Mouse (Mus musculus) cerebellum, adult 18-20 months (tissue): ENCODE results near the gene Irf7.
A peak's percentile ranks its signal among the peaks of the same experiment; 100 is the strongest.

Experiments used
- DNase-seq, 2 experiments: peaks; one replicate each; pipeline ENCODE4 v3.0.0; 2021

Irf7 gene

GRCm38 (mm10) chr7:141265739-141266561 is at the start of gene Irf7:
Irf7 (minus strand) TSS chr7:141266481.
- peak; percentile 39 to 50 for DNase-seq

GRCm38 (mm10) chr7:141315974-141316373 is 49.7 kb upstream of the Irf7 start:
- peak; percentile 42 to 51 for DNase-seq

- DNase-seq = no peak
Measured at GRCm38 (mm10) chr7:141315076-141315475, 48.8 kb upstream of the Irf7 start.

GRCm38 (mm10) chr7:141314416-141314815 is 48.1 kb upstream of the Irf7 start:
- no peak for DNase-seq

- no peak for DNase-seq
Measured at GRCm38 (mm10) chr7:141304537-141304936, 38.3 kb upstream of the Irf7 start.

GRCm38 (mm10) chr7:141302702-141303268 is 36.5 kb upstream of the Irf7 start:
- no peak for DNase-seq

- DNase-seq = peak; percentile 72 to 76
Measured at GRCm38 (mm10) chr7:141301386-141301785, 35.1 kb upstream of the Irf7 start.

- DNase-seq = peak; percentile 74 to 84
Measured at GRCm38 (mm10) chr7:141299175-141299574, 32.9 kb upstream of the Irf7 start.

- no peak for DNase-seq
Measured at GRCm38 (mm10) chr7:141297926-141298650, 31.8 kb upstream of the Irf7 start.

GRCm38 (mm10) chr7:141294479-141294878 is 28.2 kb upstream of the Irf7 start:
- DNase-seq = no peak

GRCm38 (mm10) chr7:141293852-141294471 is 27.7 kb upstream of the Irf7 start:
- DNase-seq = peak; percentile 23 to 51

- no peak for DNase-seq
Measured at GRCm38 (mm10) chr7:141292583-141293388, 26.5 kb upstream of the Irf7 start.

- DNase-seq = no peak
Measured at GRCm38 (mm10) chr7:141291921-141292582, 25.8 kb upstream of the Irf7 start, which contains the start of gene Drd4. Drd4 (plus strand) TSS chr7:141292006.

- no peak for DNase-seq
Measured at GRCm38 (mm10) chr7:141288042-141288441, 21.8 kb upstream of the Irf7 start.

GRCm38 (mm10) chr7:141282756-141283155 is 16.5 kb upstream of the Irf7 start:
- DNase-seq = no peak

- no peak for DNase-seq
Measured at GRCm38 (mm10) chr7:141281442-141281841, 15.2 kb upstream of the Irf7 start.

- peak; percentile 64 to 73 for DNase-seq
Measured at GRCm38 (mm10) chr7:141278766-141279590, 12.7 kb upstream of the Irf7 start, which contains the start of gene Sct. Sct (minus strand) TSS chr7:141279133.

GRCm38 (mm10) chr7:141277701-141278678 is 11.7 kb upstream of the Irf7 start:
- no peak for DNase-seq

GRCm38 (mm10) chr7:141276546-141276945 is 10.3 kb upstream of the Irf7 start, which contains the start of gene Cdhr5:
Cdhr5 (minus strand) TSS chr7:141276786.
- DNase-seq = no peak
